Mouse (Mus musculus) v-Abl transformed pro-B cells (cell line): Measurements from ENCODE around the gene Pdia6.

Experiments used
- in situ Hi-C, 2 experiments: fragments of 400-800 bp; cut with MboI; formaldehyde crosslinking; loops; one replicate each; pipeline ENCODE4 v1.15.1; 2025; ENCODE audit not compliant: unreplicated experiment in 2 of 2

Pdia6 gene

GRCm38 (mm10) chr12:17265971-17266672 lies at the start of gene Pdia6:
Gene Pdia6 (plus strand): TSS chr12:17266545.
- in situ Hi-C loops, result loop anchor here in 1 of 2 experiments (10.0 to 25.0 kb wide), 2 partner anchors 279 to 679 kb away; partner anchors contain the start of gene Odc1

- in situ Hi-C loops, result no loop called here
Observed at GRCm38 (mm10) chr12:17218390-17218789, 48.0 kb upstream of the Pdia6 start.

DNA sequence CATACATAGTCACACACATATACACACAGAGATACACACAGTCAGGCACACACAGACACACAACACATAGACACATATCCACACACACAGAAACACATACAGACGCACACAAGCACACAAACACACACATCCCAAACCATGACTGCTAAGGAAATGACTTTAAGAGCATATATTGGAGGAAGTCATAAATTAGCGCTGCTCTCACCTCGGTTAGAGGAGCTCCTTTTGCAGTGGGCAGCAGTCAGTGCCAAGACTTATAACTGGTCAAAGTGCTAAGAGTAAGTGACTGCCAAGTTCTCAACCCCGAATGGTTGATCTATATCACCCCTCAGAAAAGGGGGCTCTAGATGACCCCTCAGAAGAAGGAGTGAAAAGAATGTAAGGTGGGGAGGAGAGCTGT lies 47.2 kb upstream of the Pdia6 start:
- in situ Hi-C loops, result no loop called here

DNA sequence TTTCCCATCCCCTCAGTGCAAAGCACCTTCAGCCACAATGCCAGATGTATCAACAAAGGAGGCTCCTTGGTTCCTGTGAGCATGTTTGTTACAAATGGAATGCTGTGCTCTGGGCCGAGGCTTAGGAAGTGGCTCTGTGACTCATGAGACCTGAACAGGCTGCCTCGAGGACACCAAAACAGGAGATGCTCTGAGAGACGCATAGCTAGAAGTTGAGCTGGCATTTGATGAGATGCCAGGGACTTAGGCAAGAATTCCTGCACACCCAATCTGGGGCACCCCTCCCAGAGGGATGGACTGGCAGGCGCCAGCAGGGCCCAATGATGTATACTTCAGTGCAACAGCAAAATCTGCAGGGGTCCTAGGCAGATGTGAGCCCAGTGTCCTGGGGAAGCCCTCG lies 45.7 kb upstream of the Pdia6 start:
- in situ Hi-C loops, result loop anchor here (10.0 kb wide), 1 partner anchor 186 kb away; no protein-coding TSS in a partner anchor

GRCm38 (mm10) chr12:17221891-17222428 lies 44.4 kb upstream of the Pdia6 start:
- in situ Hi-C loops, result loop anchor here (10.0 kb wide), 1 partner anchor 187 kb away; no protein-coding TSS in a partner anchor

GRCm38 (mm10) chr12:17223050-17223449 lies 43.3 kb upstream of the Pdia6 start:
- in situ Hi-C loops, result loop anchor here (10.0 kb wide), 1 partner anchor 188 kb away; no protein-coding TSS in a partner anchor

- in situ Hi-C loops, result loop anchor here (10.0 kb wide), 1 partner anchor 190 kb away; no protein-coding TSS in a partner anchor
Observed at GRCm38 (mm10) chr12:17225012-17225411, 41.3 kb upstream of the Pdia6 start.

- in situ Hi-C loops, result loop anchor here (10.0 kb wide), 1 partner anchor 193 kb away; no protein-coding TSS in a partner anchor
Observed at GRCm38 (mm10) chr12:17227903-17228302, 38.4 kb upstream of the Pdia6 start.

DNA sequence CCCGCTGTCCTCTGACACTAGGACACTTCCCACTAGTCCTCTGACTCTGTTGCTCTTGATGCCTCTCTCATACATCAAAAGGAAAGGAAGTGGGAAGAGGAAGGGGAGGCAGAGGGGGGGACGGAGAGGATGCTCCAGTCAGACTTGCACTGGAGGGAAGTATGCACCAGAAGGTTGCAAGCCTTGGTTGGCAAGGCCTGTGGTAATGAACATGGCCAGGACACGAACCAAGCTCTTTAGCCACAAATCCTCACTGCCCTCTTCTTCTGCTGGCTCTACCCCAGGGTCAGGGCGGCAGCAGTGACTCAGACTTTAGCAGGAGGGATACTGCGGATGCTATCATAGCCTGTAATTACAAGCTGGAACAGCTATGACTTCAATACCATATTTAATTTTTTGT lies 35.8 kb upstream of the Pdia6 start:
- in situ Hi-C loops, result no loop called here

- in situ Hi-C loops, result no loop called here
Observed at GRCm38 (mm10) chr12:17231513-17231912, 34.8 kb upstream of the Pdia6 start.

DNA sequence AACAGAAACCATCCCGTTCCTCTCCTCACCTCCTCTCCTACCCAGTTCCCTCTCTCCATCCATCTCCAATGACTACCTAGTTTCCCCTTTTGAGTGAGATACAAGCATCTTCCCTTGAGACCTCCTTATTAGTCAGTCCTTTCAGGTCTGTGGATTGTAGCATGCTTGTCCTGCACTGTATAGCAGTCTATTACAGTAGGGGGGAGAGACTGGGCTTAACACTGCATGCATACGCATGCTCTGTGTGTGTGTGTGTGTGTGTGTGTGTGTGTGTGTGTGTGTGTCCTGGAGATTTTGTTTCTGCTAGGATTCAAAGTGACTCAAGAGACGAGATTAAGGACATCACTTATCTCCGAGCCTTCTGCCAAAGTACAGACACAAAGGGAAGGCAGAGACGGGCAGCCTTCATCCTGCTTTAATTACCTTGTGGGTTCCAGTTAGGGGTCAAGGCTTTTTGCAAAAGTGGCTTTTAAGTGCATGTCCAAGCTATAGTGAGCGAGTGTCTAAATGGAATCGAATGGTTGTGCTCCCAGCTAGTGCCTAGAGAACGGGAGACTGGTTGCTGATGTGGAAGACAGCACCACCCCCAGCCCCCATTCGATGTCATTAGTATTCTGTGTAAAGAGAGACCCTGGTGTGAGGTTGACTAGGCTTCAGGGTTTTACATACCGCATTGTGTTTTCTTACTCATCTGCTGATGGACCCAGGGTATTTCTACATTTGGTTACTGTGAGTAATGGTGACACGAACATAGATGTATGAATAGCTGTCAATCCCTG lies 30.6 kb upstream of the Pdia6 start:
- in situ Hi-C loops, result loop anchor here in 1 of 2 experiments (5.0 kb wide), 1 partner anchor 138 kb away; no protein-coding TSS in a partner anchor

- in situ Hi-C loops, result loop anchor here in 1 of 2 experiments (5.0 kb wide), 1 partner anchor 142 kb away; no protein-coding TSS in a partner anchor
Observed at GRCm38 (mm10) chr12:17238588-17239427, 27.5 kb upstream of the Pdia6 start.

DNA sequence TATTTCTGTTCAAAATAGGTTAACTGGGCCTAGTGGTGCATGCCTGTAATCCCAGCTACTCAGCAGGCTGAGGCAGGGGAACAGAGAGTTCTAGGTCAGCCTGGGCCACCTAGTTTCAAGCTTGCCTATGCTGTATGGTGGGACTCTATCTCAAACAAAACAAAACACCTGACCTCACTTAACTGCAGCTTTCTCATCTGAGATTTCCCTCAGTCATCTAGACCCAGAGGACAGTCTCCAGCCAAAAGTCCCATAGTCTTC lies 27.0 kb upstream of the Pdia6 start:
- in situ Hi-C loops, result loop anchor here in 1 of 2 experiments (5.0 kb wide), 1 partner anchor 142 kb away; no protein-coding TSS in a partner anchor

- in situ Hi-C loops, result no loop called here
Observed at GRCm38 (mm10) chr12:17241016-17241415, 25.3 kb upstream of the Pdia6 start.

- in situ Hi-C loops, result no loop called here
Observed at GRCm38 (mm10) chr12:17241614-17242013, 24.7 kb upstream of the Pdia6 start.

DNA sequence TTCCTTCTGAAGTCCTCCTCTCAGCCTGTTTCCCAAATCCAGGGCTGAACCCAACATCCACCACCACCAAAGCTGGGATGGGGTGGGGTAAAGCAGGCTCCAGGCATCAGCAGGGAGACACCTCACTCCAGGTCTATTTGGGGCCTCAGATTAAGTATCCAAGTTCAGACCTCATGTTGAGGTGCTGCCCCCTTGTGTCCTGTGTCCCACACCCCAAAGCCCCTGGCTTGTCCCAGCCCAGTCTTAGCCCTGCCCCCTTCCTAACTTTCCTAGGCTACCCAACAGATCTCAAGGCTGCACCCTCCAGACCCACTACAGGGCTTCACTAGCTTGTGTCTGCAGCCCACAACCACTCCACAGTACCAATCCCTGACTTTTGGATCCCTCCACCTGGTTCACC lies 24.3 kb upstream of the Pdia6 start:
- in situ Hi-C loops, result no loop called here

- in situ Hi-C loops, result loop anchor here (5.0 to 25.0 kb wide), 4 partner anchors 219 to 664 kb away; partner anchors contain the start of gene E2f6 (in 1 of the 2)
Observed at GRCm38 (mm10) chr12:17250962-17251361, 15.4 kb upstream of the Pdia6 start.

DNA sequence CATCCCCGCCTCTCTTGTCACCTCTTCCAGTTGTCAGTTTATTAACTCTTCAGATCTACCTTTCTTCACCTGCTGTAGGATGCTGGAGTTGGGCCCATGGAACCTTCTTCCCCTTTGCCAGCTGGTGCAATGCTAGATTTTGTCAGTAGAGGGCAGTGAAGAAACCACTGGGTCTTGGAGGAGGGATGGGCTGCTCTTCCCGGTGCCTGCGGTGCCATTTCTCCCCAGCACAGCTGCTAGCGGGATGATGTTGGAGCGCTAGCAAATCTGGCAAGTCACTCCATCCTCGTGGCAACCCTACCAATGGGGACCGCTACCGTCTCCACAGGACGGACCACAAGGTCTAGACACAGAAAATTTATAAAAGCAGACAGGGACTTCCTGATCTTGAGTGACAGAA lies 13.3 kb upstream of the Pdia6 start:
- in situ Hi-C loops, result loop anchor here (5.0 to 25.0 kb wide), 4 partner anchors 221 to 666 kb away; partner anchors contain the start of gene E2f6 (in 1 of the 2)

GRCm38 (mm10) chr12:17255602-17256001 lies 10.7 kb upstream of the Pdia6 start:
- in situ Hi-C loops, result loop anchor here in 1 of 2 experiments (10.0 to 25.0 kb wide), 3 partner anchors 441 to 668 kb away; partner anchors contain the start of gene E2f6

GRCm38 (mm10) chr12:17256905-17257304 lies 9.4 kb upstream of the Pdia6 start:
- in situ Hi-C loops, result loop anchor here in 1 of 2 experiments (10.0 to 25.0 kb wide), 3 partner anchors 442 to 670 kb away; partner anchors contain the start of gene E2f6
